Mouse (Mus musculus): ENCODE data around the gene Ltbp2. TPM values are rescaled to one million over a fixed set of nuclear protein-coding genes. Genes with fewer than 3 reads are reported as not detected.

The Ltbp2 gene
- polyA plus RNA-seq, 1 experiment from 2014 or later: 2.7 TPM

DNA sequence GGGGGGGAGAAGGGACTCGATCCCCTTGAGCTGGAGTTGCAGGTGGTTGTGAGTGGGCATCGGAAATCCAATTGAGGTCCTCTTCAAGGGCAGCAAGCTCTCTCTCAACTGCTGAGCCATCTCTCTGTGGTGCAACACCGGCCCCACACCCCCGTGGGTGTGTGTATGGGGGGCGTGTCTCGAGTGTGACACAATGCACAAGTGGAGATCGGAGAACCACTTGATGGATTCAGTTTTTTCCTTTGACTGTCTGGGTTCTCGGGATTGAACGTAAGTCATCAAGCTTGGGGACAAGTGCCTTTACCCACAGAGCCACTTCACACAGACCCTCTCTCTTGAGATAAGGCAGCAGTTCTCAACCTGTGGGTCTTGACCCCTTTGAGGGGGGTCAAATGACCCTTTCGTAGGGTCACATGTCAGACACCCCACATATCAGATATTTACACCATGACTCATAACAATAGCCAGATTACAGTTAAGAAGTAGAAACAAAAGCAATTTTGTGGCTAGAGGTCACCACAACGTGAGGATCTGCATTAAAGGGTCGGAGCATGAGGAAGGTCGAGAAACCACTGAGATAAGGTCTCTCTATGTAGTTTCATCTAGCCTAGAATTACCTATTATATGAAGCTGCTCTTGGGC, 112.6 kb downstream of the Ltbp2 start:
- no peak overlapping the region for H3K4me3 ChIP-seq
- no peak overlapping the region for H3K4me2 ChIP-seq (replicated peaks)
- no peaks in the 10 kb centered on the region for H3K27me3 ChIP-seq
- H3K4me1 ChIP-seq: no peaks in the 10 kb centered on the region
- no peaks in the 10 kb centered on the region for H3K9me3 ChIP-seq
- WGBS: 93% methylated on average over 13 of the region's 13 CpGs
- no peak overlapping the region for H3K27ac ChIP-seq
- no peak overlapping the region for H3K9ac ChIP-seq
- peaks cover 56% of the 10 kb centered on the region for H3K36me3 ChIP-seq
- ATAC-seq (ENCODE audit: low FRiP score, low read depth): no peak

DNA sequence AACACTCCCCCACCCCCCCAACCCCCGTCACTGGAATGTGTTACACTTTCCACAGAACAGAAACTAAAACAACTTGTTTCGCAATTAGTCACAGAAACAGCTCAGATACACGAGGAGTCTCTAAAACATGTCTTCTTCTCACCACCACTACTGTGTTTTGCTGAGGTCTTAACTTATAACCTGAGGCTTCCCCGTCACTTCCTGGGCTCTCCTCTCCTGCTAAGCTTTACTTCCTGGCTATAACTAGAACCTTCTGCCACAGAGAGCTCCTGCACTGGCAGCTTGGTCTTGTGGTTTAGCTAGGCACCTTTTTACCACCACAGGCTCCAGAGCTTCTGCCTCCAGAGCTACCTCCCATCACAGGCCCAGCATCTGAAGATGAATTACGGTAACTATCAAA, 113.8 kb downstream of the Ltbp2 start:
- ATAC-seq (ENCODE audit: low FRiP score, low read depth): no peak
- no peak overlapping the region for H3K4me2 ChIP-seq (replicated peaks)
- no peaks in the 10 kb centered on the region for H3K27me3 ChIP-seq
- no peaks in the 10 kb centered on the region for H3K4me1 ChIP-seq
- no peak overlapping the region for H3K27ac ChIP-seq
- no peaks in the 10 kb centered on the region for H3K9me3 ChIP-seq
- WGBS: 85% methylated on average over 5 of the region's 5 CpGs
- no peak overlapping the region for H3K4me3 ChIP-seq
- H3K36me3 ChIP-seq: peaks cover 67% of the 10 kb centered on the region
- no peak overlapping the region for H3K9ac ChIP-seq

DNA sequence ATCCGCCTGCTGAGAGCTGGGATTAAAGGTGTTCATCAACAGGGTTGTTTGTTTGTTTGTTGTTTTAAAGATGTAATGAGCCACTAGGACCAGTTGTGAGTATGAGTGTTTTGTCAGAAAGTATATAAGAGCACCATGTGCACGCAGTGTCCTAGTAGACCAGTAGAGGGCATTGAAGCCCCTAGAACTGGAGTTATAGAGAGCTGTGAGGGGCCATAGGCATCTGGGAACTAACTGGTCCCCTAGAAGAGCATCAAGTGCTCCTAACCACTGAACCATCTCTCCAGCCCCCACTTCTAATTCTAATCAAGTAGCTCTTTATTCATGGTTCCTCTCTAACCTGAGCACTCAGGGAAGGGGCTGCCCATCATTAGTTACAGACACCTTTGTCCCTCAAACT, 117.3 kb downstream of the Ltbp2 start:
- Histone ChIP-seq H3K27ac (no peak overlapping the region), H3K4me2 (replicated peaks) (no peak overlapping the region), H3K9me3 (no peaks in the 10 kb centered on the region), H3K4me3 (no peak overlapping the region), H3K4me1 (no peaks in the 10 kb centered on the region), H3K9ac (no peak overlapping the region), H3K27me3 (no peaks in the 10 kb centered on the region), H3K36me3 (peaks cover 66% of the 10 kb centered on the region)
- no peak for ATAC-seq (ENCODE audit: low FRiP score, low read depth)
- WGBS: 74% methylated on average over 2 of the region's 2 CpGs

DNA sequence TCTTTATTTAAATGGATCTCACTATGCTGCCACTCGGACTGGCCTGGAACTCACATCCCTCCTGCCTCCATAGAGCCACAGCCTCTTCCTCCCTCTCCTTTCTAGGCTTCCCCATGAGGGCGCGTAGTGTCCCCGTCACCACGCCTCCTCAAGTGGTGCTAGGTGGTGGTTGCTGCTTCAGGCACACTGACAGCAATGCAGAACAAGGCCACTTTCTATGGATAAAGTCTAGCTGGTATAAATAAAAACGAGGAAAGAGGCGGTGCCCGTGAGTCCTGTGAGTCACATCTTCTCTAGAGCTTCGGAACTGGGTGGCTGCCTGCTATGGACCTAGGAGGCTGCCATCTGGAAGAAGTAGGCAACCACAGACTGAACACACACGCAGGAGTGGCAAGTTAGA, 120.3 kb downstream of the Ltbp2 start:
- H3K27me3 ChIP-seq: no peaks in the 10 kb centered on the region
- peaks cover 11% of the 10 kb centered on the region; the same call in 1 of the 2 replicates for H3K4me1 ChIP-seq
- no peak overlapping the region for H3K4me2 ChIP-seq (replicated peaks)
- no peak overlapping the region for H3K27ac ChIP-seq
- 91% methylated on average over 10 of the region's 10 CpGs for WGBS
- no peak overlapping the region for H3K4me3 ChIP-seq
- H3K9ac ChIP-seq: no peak overlapping the region
- no peak for ATAC-seq (ENCODE audit: low FRiP score, low read depth)
- H3K36me3 ChIP-seq: peaks cover 49% of the 10 kb centered on the region
- H3K9me3 ChIP-seq: no peaks in the 10 kb centered on the region

DNA sequence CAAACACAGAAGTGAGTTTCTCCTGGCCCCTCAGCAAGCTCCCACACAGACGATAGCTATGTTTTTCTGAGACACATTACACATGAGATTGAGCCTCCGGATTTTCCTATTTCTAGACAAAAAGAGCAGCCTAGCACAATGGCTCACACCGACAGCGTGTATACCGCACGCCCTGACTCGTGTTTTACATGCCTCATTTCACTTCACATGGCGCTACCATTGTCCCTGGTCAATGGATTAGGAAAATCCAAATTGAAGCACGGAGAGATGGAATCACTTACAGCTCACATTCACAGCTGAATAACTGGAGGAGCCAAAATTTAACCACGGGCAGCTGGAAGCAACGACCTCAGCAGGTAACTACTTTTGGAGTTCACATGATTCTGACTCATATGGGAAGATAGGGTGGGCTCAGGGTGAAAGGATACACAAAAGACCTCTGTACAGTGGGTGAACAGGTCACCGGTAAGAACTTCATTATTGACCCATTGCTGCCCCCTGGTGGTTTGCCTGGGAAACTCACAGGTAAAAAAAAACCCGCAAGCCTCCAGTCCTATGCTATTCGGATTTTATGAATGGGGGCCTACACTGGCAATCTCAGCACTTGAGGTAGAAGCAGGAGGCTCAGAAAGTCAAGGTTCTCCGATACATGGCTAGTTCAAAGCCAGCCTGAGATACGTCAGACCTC, 121.2 kb downstream of the Ltbp2 start:
- Histone ChIP-seq H3K4me2 (replicated peaks) (no peak overlapping the region), H3K4me1 (peaks cover 11% of the 10 kb centered on the region; the same call in 1 of the 2 replicates), H3K9me3 (no peaks in the 10 kb centered on the region), H3K9ac (no peak overlapping the region), H3K4me3 (no peak overlapping the region), H3K36me3 (peaks cover 41% of the 10 kb centered on the region), H3K27me3 (no peaks in the 10 kb centered on the region), H3K27ac (no peak overlapping the region; the same call in 1 of the 2 replicates)
- no peak for ATAC-seq (ENCODE audit: low FRiP score, low read depth)
- WGBS: 65% methylated on average over 16 of the region's 16 CpGs

DNA sequence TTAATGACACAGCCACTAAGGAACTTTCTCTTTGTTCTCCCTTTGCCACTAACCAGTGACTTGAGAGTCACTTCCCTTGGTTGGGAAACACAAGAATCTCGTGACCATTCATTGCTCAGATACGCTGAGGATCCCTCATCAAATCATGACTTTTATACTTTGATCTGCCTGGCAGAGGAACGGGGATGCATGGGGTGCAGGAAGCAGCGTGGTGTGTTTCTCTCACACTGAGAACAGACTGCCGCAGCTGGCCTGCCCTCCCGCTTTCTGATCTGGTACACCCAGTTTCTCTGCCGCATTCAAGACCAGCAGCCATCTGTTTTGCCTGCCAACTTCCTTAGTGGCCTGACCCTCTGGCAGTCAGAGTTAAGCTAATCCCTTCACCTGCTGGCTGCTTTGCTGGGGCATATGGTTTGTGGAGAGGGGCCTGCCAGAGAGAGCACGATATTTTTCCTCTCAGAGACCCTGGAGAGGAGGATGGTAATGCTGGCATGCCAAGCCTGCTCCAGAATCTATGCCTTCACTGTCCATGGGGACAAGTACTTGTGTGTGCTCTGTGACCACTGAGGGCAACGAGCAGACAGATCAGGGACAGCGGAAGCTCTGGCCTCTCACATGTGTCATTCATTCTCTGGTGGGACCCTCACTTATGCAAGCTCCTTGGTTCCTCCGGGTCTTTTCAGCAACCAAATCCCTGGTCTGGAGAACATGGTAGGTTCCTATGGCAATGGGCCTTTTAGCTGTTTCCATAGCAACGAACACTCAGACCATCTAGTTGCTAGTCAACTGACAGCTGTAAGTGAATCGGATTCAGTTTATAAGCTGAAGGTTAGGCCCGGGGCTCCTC, 124.0 kb downstream of the Ltbp2 start:
- Histone ChIP-seq H3K27ac (no peak overlapping the region), H3K4me3 (no peak overlapping the region), H3K4me1 (peaks cover 11% of the 10 kb centered on the region; the same call in 1 of the 2 replicates), H3K9ac (no peak overlapping the region), H3K27me3 (no peaks in the 10 kb centered on the region), H3K36me3 (peaks cover 17% of the 10 kb centered on the region), H3K4me2 (replicated peaks) (no peak overlapping the region), H3K9me3 (no peaks in the 10 kb centered on the region)
- 34% methylated on average over 14 of the region's 14 CpGs for WGBS
- ATAC-seq (ENCODE audit: low FRiP score, low read depth): 0 out of 2 replicates have a peak, but pooled peaks have one; percentile 32

DNA sequence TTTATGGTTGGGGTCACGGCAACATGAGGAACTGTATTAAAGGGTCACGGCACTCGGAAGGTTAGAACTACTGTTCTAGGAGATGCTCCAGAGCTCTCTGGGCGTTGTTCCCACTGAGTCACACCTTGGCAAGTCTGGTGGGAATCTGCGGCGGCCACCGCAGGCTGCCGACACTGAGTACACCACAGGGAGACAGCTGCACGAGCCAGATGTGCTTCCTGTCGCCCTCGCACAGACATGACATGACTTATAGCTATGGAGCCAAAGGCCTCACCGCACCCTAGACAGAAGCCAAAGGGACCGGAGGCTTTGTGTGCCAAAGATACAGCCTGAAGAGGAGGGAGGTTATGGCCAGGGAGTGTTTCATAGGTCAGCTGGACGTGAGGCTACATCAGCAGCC, 125.7 kb downstream of the Ltbp2 start:
- ATAC-seq (ENCODE audit: low FRiP score, low read depth): no peak
- no peaks in the 10 kb centered on the region for H3K9me3 ChIP-seq
- no peak overlapping the region for H3K27ac ChIP-seq
- no peak overlapping the region for H3K4me2 ChIP-seq (replicated peaks)
- peaks cover 11% of the 10 kb centered on the region; the same call in 1 of the 2 replicates for H3K4me1 ChIP-seq
- 48% methylated on average over 14 of the region's 14 CpGs for WGBS
- H3K27me3 ChIP-seq: 0 out of 2 replicates have a peak, but pooled peaks cover 3% of the 10 kb centered on the region
- H3K36me3 ChIP-seq: peaks cover 1% of the 10 kb centered on the region
- H3K9ac ChIP-seq: no peak overlapping the region
- H3K4me3 ChIP-seq: no peak overlapping the region

DNA sequence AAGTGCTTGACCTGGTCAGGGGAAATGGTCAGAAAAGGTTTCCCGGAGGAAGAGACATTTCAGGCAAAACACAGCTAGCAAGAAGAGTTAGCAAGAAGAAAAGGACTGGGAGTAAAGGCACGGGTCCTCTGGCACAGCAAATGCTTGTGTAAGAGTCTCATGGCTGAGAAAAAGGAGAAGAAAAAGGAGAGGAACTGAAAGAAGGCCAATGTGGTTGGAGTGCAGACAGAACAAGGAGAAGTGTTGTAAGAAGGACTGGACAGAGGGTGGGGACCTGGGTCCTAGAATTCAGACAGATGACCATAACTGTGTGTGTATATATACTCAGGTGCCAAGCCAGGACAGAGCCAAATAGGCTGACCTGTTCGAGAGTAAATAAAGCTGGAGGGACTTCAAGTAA, 128.2 kb downstream of the Ltbp2 start:
- ATAC-seq (ENCODE audit: low FRiP score, low read depth): no peak

DNA sequence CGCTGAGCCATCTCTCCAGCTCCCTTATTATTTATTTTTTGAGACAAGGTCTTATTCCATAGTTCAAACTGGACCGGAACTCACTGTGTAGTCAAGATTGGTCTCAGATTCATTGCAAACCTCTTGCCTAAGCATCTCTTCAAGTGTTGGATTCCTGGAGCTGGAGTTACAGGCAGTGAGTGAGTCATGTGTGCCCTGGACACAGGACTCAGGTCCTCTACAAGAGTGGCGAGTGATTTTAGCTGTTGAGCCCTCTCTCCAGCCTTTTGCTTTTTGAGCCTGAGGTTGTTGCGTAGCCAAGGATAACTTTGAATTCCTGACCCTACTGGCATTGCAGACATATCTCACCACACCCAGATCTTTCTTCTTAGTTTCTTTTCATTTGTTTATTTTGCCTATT, 130.6 kb downstream of the Ltbp2 start:
- WGBS: 69% methylated on average over 4 of the region's 4 CpGs
- H3K4me3 ChIP-seq: no peak overlapping the region
- H3K4me1 ChIP-seq: no peaks in the 10 kb centered on the region
- no peaks in the 10 kb centered on the region for H3K36me3 ChIP-seq
- no peak overlapping the region for H3K27ac ChIP-seq
- no peak overlapping the region for H3K9ac ChIP-seq
- 0 out of 2 replicates have a peak, but pooled peaks cover 3% of the 10 kb centered on the region for H3K27me3 ChIP-seq
- no peak overlapping the region for H3K4me2 ChIP-seq (replicated peaks)
- H3K9me3 ChIP-seq: no peaks in the 10 kb centered on the region
- ATAC-seq (ENCODE audit: low FRiP score, low read depth): no peak

More for the DNA sequence above, 128.2 kb downstream of the Ltbp2 start:
- Histone ChIP-seq H3K9me3 (no peaks in the 10 kb centered on the region), H3K27ac (no peak overlapping the region), H3K4me1 (peaks cover 11% of the 10 kb centered on the region; the same call in 1 of the 2 replicates), H3K4me2 (replicated peaks) (no peak overlapping the region), H3K27me3 (0 out of 2 replicates have a peak, but pooled peaks cover 3% of the 10 kb centered on the region), H3K4me3 (no peak overlapping the region), H3K9ac (no peak overlapping the region), H3K36me3 (no peaks in the 10 kb centered on the region)
- 70% methylated on average over 3 of the region's 3 CpGs for WGBS

DNA sequence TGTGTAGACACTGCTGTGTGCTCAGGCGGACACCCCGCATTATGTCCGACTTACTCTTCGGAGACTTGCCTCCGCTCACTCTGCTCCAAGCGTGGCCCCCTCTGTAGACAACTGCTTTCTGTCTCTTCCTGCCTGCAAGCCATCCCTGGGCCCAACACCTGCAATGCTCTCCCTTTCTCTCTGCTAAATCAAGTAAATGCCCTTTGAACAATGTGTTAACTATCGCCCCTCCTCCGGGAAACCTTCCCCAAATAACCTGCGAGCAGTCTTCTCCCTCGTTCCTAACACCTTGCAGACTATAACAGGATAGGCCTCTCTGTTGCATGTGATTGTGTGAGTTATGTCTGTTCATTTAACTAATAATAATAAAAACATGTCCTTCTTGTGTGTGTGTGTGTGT, 132.8 kb downstream of the Ltbp2 start:
- Histone ChIP-seq H3K4me3 (no peak overlapping the region), H3K27ac (no peak overlapping the region), H3K27me3 (0 out of 2 replicates have a peak, but pooled peaks cover 3% of the 10 kb centered on the region), H3K9me3 (no peaks in the 10 kb centered on the region), H3K36me3 (no peaks in the 10 kb centered on the region), H3K4me2 (replicated peaks) (no peak overlapping the region), H3K4me1 (no peaks in the 10 kb centered on the region), H3K9ac (no peak overlapping the region)
- WGBS: 84% methylated on average over 10 of the region's 10 CpGs
- ATAC-seq (ENCODE audit: low FRiP score, low read depth): no peak

DNA sequence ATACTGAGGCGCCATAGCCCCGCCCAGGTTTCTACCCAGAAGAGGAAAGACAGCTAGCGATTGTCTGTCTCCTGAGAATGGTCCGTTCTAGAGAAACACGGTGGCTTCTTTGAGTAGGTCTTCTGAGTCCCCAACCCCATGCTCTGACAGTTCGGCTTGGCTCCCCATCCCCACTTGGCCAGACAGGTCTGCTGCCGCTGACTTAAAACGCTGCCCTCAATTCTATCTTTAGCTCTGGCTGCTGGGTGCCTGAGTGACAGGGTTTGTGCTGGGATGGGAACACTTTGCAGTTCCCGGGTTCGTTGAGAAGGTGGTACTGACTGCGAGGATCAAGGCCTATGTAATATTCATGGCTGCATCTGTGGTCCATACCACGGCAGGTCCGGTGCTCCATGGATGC, 143.0 kb downstream of the Ltbp2 start:
- Histone ChIP-seq H3K27ac (no peak overlapping the region), H3K4me3 (no peak overlapping the region), H3K36me3 (no peaks in the 10 kb centered on the region), H3K9ac (no peak overlapping the region; the same call in 1 of the 2 replicates), H3K9me3 (no peaks in the 10 kb centered on the region), H3K4me2 (replicated peaks) (no peak overlapping the region), H3K4me1 (no peaks in the 10 kb centered on the region), H3K27me3 (0 out of 2 replicates have a peak, but pooled peaks cover 4% of the 10 kb centered on the region)
- ATAC-seq (ENCODE audit: low FRiP score, low read depth): no peak
- 72% methylated on average over 13 of the region's 13 CpGs for WGBS
